Mouse (Mus musculus): ENCODE data around the gene Nol9. TPM values are rescaled to one million over a fixed set of nuclear protein-coding genes. Genes with fewer than 3 reads are reported as not detected.
A peak's percentile ranks its signal among the peaks of the same experiment; 100 is the strongest.

Nol9 gene
- polyA plus RNA-seq, 1 experiment, result 71.7 TPM

DNA sequence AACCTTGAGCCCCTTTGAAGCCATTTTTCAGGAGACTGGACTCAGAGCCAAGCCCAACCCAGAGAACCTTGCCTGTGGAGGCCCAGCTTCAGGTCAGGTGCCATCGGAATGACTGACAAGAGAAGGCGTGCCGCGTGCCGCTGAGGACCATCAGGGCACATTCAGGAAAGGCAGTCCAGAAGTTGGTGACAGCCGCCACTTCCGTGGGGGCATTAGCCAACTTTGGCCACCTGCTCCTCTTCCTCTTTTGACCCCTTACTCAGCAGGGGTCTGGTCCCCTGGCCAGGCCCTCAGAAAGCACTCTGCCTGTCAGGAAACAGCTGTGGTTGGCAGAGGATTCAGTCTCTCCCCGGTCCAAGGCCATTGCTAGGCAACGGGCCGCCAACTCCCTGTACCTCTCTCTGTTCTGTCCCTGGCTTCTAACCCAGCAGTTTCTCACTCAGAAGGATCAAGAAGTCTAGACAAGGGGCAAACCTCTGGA is 33.0 kb downstream of the Nol9 start, which contains the start of gene Plekhg5:
Gene Plekhg5, plus strand, starts transcription at position 378 of the 481 bp plus-strand sequence.
- no peaks in the 10 kb centered on the region for H3K27me3 ChIP-seq (ENCODE audit: control insufficient read depth, insufficient read depth, low read length, poor library complexity, severe bottlenecking)
- no peak within 1 kb of the TSS for H3K4me3 ChIP-seq (ENCODE audit: low read depth, low read length)
- H3K4me1 ChIP-seq (ENCODE audit: control insufficient read depth, insufficient read depth, low read length), result no peaks in the 10 kb centered on the region
- H3K9ac ChIP-seq (ENCODE audit: low read depth, poor library complexity, severe bottlenecking), result no peak within 1 kb of the TSS
- no peak for TF ChIP-seq POLR2A (IDR thresholded peaks at IDR 0.05; ENCODE audit: insufficient read depth, low read length)
- TF ChIP-seq EP300 (IDR thresholded peaks at IDR 0.05; ENCODE audit: insufficient read depth, low read depth, low read length), result no peak
- no peak for TF ChIP-seq CTCF (IDR thresholded peaks at IDR 0.05; ENCODE audit: low read depth, low read length)
- H3K36me3 ChIP-seq (ENCODE audit: control insufficient read depth, insufficient read depth, low read length, poor library complexity, severe bottlenecking), result no peaks in the 10 kb centered on the region
- no peak within 1 kb of the TSS for H3K27ac ChIP-seq (ENCODE audit: insufficient read depth, low read length)
- H3K9me3 ChIP-seq (replicated peaks; ENCODE audit: control insufficient read depth, insufficient read depth, low read length, poor library complexity, severe bottlenecking), result no peaks in the 10 kb centered on the region

DNA sequence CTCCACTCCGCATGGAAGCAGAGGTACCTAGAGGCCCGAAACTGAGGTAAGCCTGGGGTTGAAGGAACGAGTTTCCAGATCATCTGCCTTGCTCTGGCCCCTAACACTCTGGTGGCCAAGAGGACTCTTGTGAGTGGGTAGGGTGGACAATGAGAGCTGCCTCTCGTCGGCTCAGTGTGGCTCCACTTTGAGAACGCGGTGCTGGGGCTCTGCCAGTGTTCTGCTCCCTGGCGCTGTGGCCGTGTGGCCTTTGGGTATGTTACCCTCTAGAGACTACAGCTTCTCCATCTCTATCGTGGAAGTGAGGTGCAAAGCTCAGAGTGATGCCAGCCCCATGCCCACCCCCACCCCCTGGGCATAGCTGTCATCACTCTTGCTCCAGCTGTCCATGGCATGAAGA is 33.5 kb downstream of the Nol9 start:
- Histone ChIP-seq H3K27me3 (ENCODE audit: control insufficient read depth, insufficient read depth, low read length, poor library complexity, severe bottlenecking) (no peaks in the 10 kb centered on the region), H3K36me3 (ENCODE audit: control insufficient read depth, insufficient read depth, low read length, poor library complexity, severe bottlenecking) (no peaks in the 10 kb centered on the region), H3K4me1 (ENCODE audit: control insufficient read depth, insufficient read depth, low read length) (no peaks in the 10 kb centered on the region), H3K9me3 (replicated peaks; ENCODE audit: control insufficient read depth, insufficient read depth, low read length, poor library complexity, severe bottlenecking) (no peaks in the 10 kb centered on the region), H3K9ac (ENCODE audit: low read depth, poor library complexity, severe bottlenecking) (no peak overlapping the region), H3K27ac (ENCODE audit: insufficient read depth, low read length) (no peak overlapping the region), H3K4me3 (ENCODE audit: low read depth, low read length) (no peak overlapping the region)
- TF ChIP-seq EP300 (IDR thresholded peaks at IDR 0.05; ENCODE audit: insufficient read depth, low read depth, low read length) (no peak), POLR2A (IDR thresholded peaks at IDR 0.05; ENCODE audit: insufficient read depth, low read length) (no peak), CTCF (IDR thresholded peaks at IDR 0.05; ENCODE audit: low read depth, low read length) (no peak)

DNA sequence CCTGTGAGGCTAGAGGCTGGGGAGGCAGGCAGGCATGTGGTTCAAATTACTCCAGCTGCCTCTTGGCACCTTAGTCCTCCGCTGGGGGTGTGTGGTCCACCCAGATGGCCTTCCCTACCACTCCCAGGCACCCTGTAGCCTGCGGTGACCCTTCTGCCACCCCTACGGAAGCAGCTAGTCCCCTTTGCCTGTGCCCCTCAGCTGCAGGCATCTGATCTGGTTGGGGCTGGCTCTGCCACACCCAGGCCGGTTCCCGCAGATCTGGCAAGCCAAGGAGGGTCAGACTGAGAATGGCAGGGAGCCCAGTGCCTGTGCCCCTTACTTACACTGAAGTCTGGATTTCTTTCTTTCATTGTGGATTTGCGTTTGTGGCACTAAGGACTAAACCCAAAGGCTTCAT is 34.6 kb downstream of the Nol9 start:
- TF ChIP-seq EP300 (IDR thresholded peaks at IDR 0.05; ENCODE audit: insufficient read depth, low read depth, low read length), result no peak
- no peak for TF ChIP-seq POLR2A (IDR thresholded peaks at IDR 0.05; ENCODE audit: insufficient read depth, low read length)
- no peak for TF ChIP-seq CTCF (IDR thresholded peaks at IDR 0.05; ENCODE audit: low read depth, low read length)
- Histone ChIP-seq H3K27ac (ENCODE audit: insufficient read depth, low read length) (no peak overlapping the region), H3K4me1 (ENCODE audit: control insufficient read depth, insufficient read depth, low read length) (no peaks in the 10 kb centered on the region)

DNA sequence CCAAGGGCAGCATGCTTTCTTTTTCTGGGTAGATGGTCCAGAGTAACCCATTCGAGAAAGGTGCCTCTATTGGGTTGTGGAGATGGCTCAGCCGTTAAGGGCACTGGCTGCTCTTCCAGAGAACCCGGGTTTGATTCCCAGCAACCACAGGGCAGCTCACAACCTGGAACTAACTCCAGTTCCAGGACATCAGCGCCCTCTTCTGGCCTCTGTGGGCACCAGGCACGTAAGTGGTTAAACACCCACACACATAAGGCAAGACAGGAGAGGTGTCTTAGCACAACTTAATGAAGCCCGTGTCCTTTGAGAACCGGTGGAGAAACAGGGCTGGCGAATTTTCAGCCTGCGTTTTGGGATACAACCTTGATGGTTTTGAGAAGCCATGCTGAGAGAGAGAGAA is 35.4 kb downstream of the Nol9 start:
- peak; percentile 64 for TF ChIP-seq CTCF (IDR thresholded peaks at IDR 0.05; ENCODE audit: low read depth, low read length)
- TF ChIP-seq EP300 (IDR thresholded peaks at IDR 0.05; ENCODE audit: insufficient read depth, low read depth, low read length), result no peak
- no peaks in the 10 kb centered on the region for H3K9me3 ChIP-seq (replicated peaks; ENCODE audit: control insufficient read depth, insufficient read depth, low read length, poor library complexity, severe bottlenecking)
- H3K4me3 ChIP-seq (ENCODE audit: low read depth, low read length), result no peak overlapping the region
- H3K36me3 ChIP-seq (ENCODE audit: control insufficient read depth, insufficient read depth, low read length, poor library complexity, severe bottlenecking), result no peaks in the 10 kb centered on the region
- no peaks in the 10 kb centered on the region for H3K27me3 ChIP-seq (ENCODE audit: control insufficient read depth, insufficient read depth, low read length, poor library complexity, severe bottlenecking)
- H3K4me1 ChIP-seq (ENCODE audit: control insufficient read depth, insufficient read depth, low read length), result no peaks in the 10 kb centered on the region
- H3K9ac ChIP-seq (ENCODE audit: low read depth, poor library complexity, severe bottlenecking), result no peak overlapping the region
- H3K27ac ChIP-seq (ENCODE audit: insufficient read depth, low read length), result no peak overlapping the region

More for the DNA sequence above, 34.6 kb downstream of the Nol9 start:
- Histone ChIP-seq H3K9me3 (replicated peaks; ENCODE audit: control insufficient read depth, insufficient read depth, low read length, poor library complexity, severe bottlenecking) (no peaks in the 10 kb centered on the region), H3K4me3 (ENCODE audit: low read depth, low read length) (no peak overlapping the region), H3K9ac (ENCODE audit: low read depth, poor library complexity, severe bottlenecking) (no peak overlapping the region), H3K36me3 (ENCODE audit: control insufficient read depth, insufficient read depth, low read length, poor library complexity, severe bottlenecking) (no peaks in the 10 kb centered on the region), H3K27me3 (ENCODE audit: control insufficient read depth, insufficient read depth, low read length, poor library complexity, severe bottlenecking) (no peaks in the 10 kb centered on the region)

DNA sequence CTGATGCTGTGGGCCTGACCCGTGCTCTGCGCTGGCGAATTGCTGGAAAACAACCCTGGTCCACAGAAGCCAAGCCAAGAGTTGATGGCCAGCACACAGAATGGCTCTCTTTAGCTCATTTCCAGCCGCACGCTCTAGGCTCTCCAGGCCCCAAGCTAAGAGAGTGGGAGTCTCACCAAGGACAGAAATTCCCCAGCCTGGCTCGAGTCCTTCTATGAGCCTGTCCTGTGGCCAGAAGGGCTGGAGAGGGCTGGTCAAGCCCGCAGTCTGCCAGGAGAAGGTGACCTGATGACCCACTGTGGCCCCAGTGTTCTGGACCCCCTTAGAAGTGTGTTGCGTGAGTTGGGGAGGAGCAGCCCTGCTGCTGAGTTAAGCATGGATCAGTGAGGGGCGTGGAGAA is 38.1 kb downstream of the Nol9 start:
- TF ChIP-seq EP300 (IDR thresholded peaks at IDR 0.05; ENCODE audit: insufficient read depth, low read depth, low read length) (no peak), CTCF (IDR thresholded peaks at IDR 0.05; ENCODE audit: low read depth, low read length) (no peak), POLR2A (IDR thresholded peaks at IDR 0.05; ENCODE audit: insufficient read depth, low read length) (no peak)
- Histone ChIP-seq H3K27ac (ENCODE audit: insufficient read depth, low read length) (no peak overlapping the region), H3K27me3 (ENCODE audit: control insufficient read depth, insufficient read depth, low read length, poor library complexity, severe bottlenecking) (no peaks in the 10 kb centered on the region), H3K9me3 (replicated peaks; ENCODE audit: control insufficient read depth, insufficient read depth, low read length, poor library complexity, severe bottlenecking) (no peaks in the 10 kb centered on the region), H3K4me1 (ENCODE audit: control insufficient read depth, insufficient read depth, low read length) (no peaks in the 10 kb centered on the region), H3K9ac (ENCODE audit: low read depth, poor library complexity, severe bottlenecking) (no peak overlapping the region), H3K36me3 (ENCODE audit: control insufficient read depth, insufficient read depth, low read length, poor library complexity, severe bottlenecking) (no peaks in the 10 kb centered on the region), H3K4me3 (ENCODE audit: low read depth, low read length) (no peak overlapping the region)

DNA sequence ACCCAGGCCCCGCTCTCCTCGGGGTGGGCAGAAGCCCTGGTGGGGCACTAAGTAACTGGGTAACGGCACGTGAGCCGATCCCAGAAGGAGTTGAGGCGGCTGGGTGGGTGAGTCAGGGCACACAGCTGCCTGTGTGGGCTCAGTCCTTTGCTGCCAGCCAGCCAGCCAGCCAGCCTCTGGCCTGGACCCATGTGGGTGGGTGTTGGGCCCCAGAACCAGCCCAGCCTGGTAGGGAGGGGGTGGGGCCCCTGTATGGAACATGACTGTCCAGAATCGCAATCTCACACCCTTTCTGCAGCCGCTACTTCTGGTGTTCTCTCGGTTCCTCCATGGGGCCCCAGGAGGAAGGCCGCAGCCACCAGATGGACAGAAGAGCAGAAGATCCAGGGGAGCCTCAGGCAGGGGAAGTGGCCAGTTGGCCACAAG is 39.0 kb downstream of the Nol9 start:
- no peaks in the 10 kb centered on the region for H3K9me3 ChIP-seq (replicated peaks; ENCODE audit: control insufficient read depth, insufficient read depth, low read length, poor library complexity, severe bottlenecking)
- H3K4me3 ChIP-seq (ENCODE audit: low read depth, low read length), result no peak overlapping the region
- H3K27me3 ChIP-seq (ENCODE audit: control insufficient read depth, insufficient read depth, low read length, poor library complexity, severe bottlenecking), result no peaks in the 10 kb centered on the region
- no peaks in the 10 kb centered on the region for H3K36me3 ChIP-seq (ENCODE audit: control insufficient read depth, insufficient read depth, low read length, poor library complexity, severe bottlenecking)
- H3K9ac ChIP-seq (ENCODE audit: low read depth, poor library complexity, severe bottlenecking), result no peak overlapping the region
- H3K27ac ChIP-seq (ENCODE audit: insufficient read depth, low read length), result no peak overlapping the region
- TF ChIP-seq EP300 (IDR thresholded peaks at IDR 0.05; ENCODE audit: insufficient read depth, low read depth, low read length) (no peak), POLR2A (IDR thresholded peaks at IDR 0.05; ENCODE audit: insufficient read depth, low read length) (no peak), CTCF (IDR thresholded peaks at IDR 0.05; ENCODE audit: low read depth, low read length) (no peak)
- peaks cover under 1% of the 10 kb centered on the region for H3K4me1 ChIP-seq (ENCODE audit: control insufficient read depth, insufficient read depth, low read length)

All from ES-Bruce4 (cell line).